In genomic region chr5:64029622-64030145, GRCm38 (mm10) we compare ENCODE assay signal across 12 mouse cellular contexts.
A peak's percentile ranks its signal among the peaks of the same experiment; 100 is the strongest.
DNase-seq lines count a peak whose midpoint lies in the region; ATAC-seq and TF ChIP-seq lines count a peak whose summit lies in the region.
"Had no signal": no experiment of that assay in that cellular context is flagged by ENCODE, and none has a peak within 500 bp of the region (broad histone marks: within the 10 kb centered on the region; RNA-seq: fewer than 3 reads in every experiment).

No protein-coding gene starts in this region.

- no peaks in the 10 kb centered on the region for H3K9me3 ChIP-seq in stomach, embryonic 16.5 days (replicated peaks; ENCODE audit: control insufficient read depth, low read length)
- H3K9me3 ChIP-seq in stomach, postnatal 0 days (ENCODE audit: control insufficient read depth, low read length): no peaks in the 10 kb centered on the region
- H3K9me3 ChIP-seq in lung, embryonic 15.5 days: no peaks in the 10 kb centered on the region
- H3K9me3 ChIP-seq: intestine, embryonic 15.5 days; limb, embryonic 15.5 days had no signal

- H3K9ac ChIP-seq in stomach, embryonic 16.5 days (ENCODE audit: low read length): no peak overlapping the region
- H3K9ac ChIP-seq in stomach, postnatal 0 days (ENCODE audit: low read length): no peak overlapping the region
- H3K9ac ChIP-seq in lung, embryonic 15.5 days: no peak overlapping the region
- H3K9ac ChIP-seq: intestine, embryonic 15.5 days; limb, embryonic 15.5 days had no signal

- no peak for DNase-seq in stomach, postnatal 0 days (ENCODE audit: low spot score)
- peak; percentile 64 to 65 for DNase-seq in spleen, postnatal 36 days (ENCODE audit: low spot score in 2 of 2)
- no peak for DNase-seq in frontal cortex, postnatal 25 days (ENCODE audit: low spot score in 2 of 2)
- no peak for DNase-seq in ovary, postnatal 14 days (ENCODE audit: low spot score)
- DNase-seq in cerebellum, postnatal 14 days: no peak
- DNase-seq: embryo, embryonic 11 days had no signal

- WGBS in stomach, embryonic 16.5 days: 53% methylated on average over 7 of the region's 7 CpGs
- WGBS in stomach, postnatal 0 days: 49% methylated on average over 7 of the region's 7 CpGs
- 47% methylated on average over 7 of the region's 7 CpGs for WGBS in lung, embryonic 15.5 days

- no peak for TF ChIP-seq EP300 in stomach, postnatal 0 days (optimal IDR thresholded peaks at IDR 0.05)

- ATAC-seq in stomach, embryonic 16.5 days (ENCODE audit: insufficient read depth, low FRiP score): no peak
- no peak for ATAC-seq in stomach, postnatal 0 days (ENCODE audit: low FRiP score, low TSS enrichment)
- peak; percentile 23; the same call in 1 of the 2 replicates for ATAC-seq in lung, embryonic 15.5 days (ENCODE audit: borderline replicate concordance, extremely low read depth, low FRiP score, low TSS enrichment)
- ATAC-seq: intestine, embryonic 15.5 days had no signal

- H3K27me3 ChIP-seq in stomach, embryonic 16.5 days (ENCODE audit: control insufficient read depth, insufficient read depth, low read length): no peaks in the 10 kb centered on the region
- H3K27me3 ChIP-seq in stomach, postnatal 0 days (ENCODE audit: control insufficient read depth, insufficient read depth, low read length): no peaks in the 10 kb centered on the region
- H3K27me3 ChIP-seq in lung, embryonic 15.5 days: no peaks in the 10 kb centered on the region
- H3K27me3 ChIP-seq: intestine, embryonic 15.5 days; limb, embryonic 15.5 days had no signal

- peak overlapping the region; percentile 12; the same call in 1 of the 2 replicates for H3K27ac ChIP-seq in stomach, embryonic 16.5 days (ENCODE audit: low read length)
- H3K27ac ChIP-seq in stomach, postnatal 0 days (replicated peaks): no peak overlapping the region
- H3K27ac ChIP-seq in bone marrow macrophage, adult 2 months (ENCODE audit: insufficient read depth, low read depth, low read length): peak overlapping the region; percentile 65
- H3K27ac ChIP-seq in lung, embryonic 15.5 days: no peak overlapping the region
- H3K27ac ChIP-seq: forebrain, embryonic 10.5 days; intestine, embryonic 15.5 days; limb, embryonic 15.5 days had no signal

- no peak for TF ChIP-seq CTCF in stomach, postnatal 0 days (IDR thresholded peaks at IDR 0.05; ENCODE audit: low read depth)
- TF ChIP-seq CTCF in bone marrow macrophage, adult 2 months (IDR thresholded peaks at IDR 0.05; ENCODE audit: low read depth, low read length): no peak

- no peak overlapping the region for H3K4me3 ChIP-seq in stomach, embryonic 16.5 days (replicated peaks; ENCODE audit: low read length)
- H3K4me3 ChIP-seq in stomach, postnatal 0 days (ENCODE audit: low read depth, low read length): no peak overlapping the region
- H3K4me3 ChIP-seq in bone marrow macrophage, adult 2 months (ENCODE audit: insufficient read depth, low read length): no peak overlapping the region
- no peak overlapping the region for H3K4me3 ChIP-seq in lung, embryonic 15.5 days
- H3K4me3 ChIP-seq: forebrain, embryonic 10.5 days; intestine, embryonic 15.5 days; limb, embryonic 15.5 days had no signal

- H3K36me3 ChIP-seq in stomach, embryonic 16.5 days (ENCODE audit: control insufficient read depth, insufficient read depth, low read length): no peaks in the 10 kb centered on the region
- H3K36me3 ChIP-seq in stomach, postnatal 0 days (ENCODE audit: control insufficient read depth, insufficient read depth, low read length): no peaks in the 10 kb centered on the region
- no peaks in the 10 kb centered on the region for H3K36me3 ChIP-seq in lung, embryonic 15.5 days
- H3K36me3 ChIP-seq: forebrain, embryonic 10.5 days; intestine, embryonic 15.5 days; limb, embryonic 15.5 days had no signal

- H3K4me2 ChIP-seq in stomach, embryonic 16.5 days (ENCODE audit: low read depth, low read length): no peak overlapping the region
- no peak overlapping the region for H3K4me2 ChIP-seq in stomach, postnatal 0 days (replicated peaks; ENCODE audit: low read depth)
- no peak overlapping the region for H3K4me2 ChIP-seq in lung, embryonic 15.5 days
- H3K4me2 ChIP-seq: intestine, embryonic 15.5 days; limb, embryonic 15.5 days had no signal

- TF ChIP-seq POLR2A in bone marrow macrophage, adult 2 months (IDR thresholded peaks at IDR 0.05; ENCODE audit: borderline replicate concordance, low read depth, low read length): no peak

- H3K4me1 ChIP-seq in stomach, embryonic 16.5 days (ENCODE audit: control insufficient read depth, insufficient read depth, low read length): no peaks in the 10 kb centered on the region
- no peaks in the 10 kb centered on the region for H3K4me1 ChIP-seq in stomach, postnatal 0 days (replicated peaks; ENCODE audit: control insufficient read depth, insufficient read depth)
- peaks cover 23% of the 10 kb centered on the region for H3K4me1 ChIP-seq in bone marrow macrophage, adult 2 months (ENCODE audit: control insufficient read depth, insufficient read depth, low read length)
- H3K4me1 ChIP-seq in lung, embryonic 15.5 days: no peaks in the 10 kb centered on the region
- H3K4me1 ChIP-seq: forebrain, embryonic 10.5 days; intestine, embryonic 15.5 days; limb, embryonic 15.5 days had no signal

Comparison
In these comparisons a context has a peak if more than half of its experiments do, and no peak if none do; other contexts are left out.
1. H3K27ac ChIP-seq: peak in stomach, embryonic 16.5 days (single experiment) and bone marrow macrophage, adult 2 months (single experiment); none in stomach, postnatal 0 days (single experiment) and lung, embryonic 15.5 days (single experiment).
2. DNase-seq: peak in spleen, postnatal 36 days (2 of 2); none in stomach, postnatal 0 days (single experiment), frontal cortex, postnatal 25 days (0 of 2), ovary, postnatal 14 days (single experiment) and cerebellum, postnatal 14 days (0 of 2).